Mouse (Mus musculus): Measurements from ENCODE around the gene Cers5. TPM values are rescaled to one million over a fixed set of nuclear protein-coding genes. Genes with fewer than 3 reads are reported as not detected.
A peak's percentile ranks its signal among the peaks of the same experiment; 100 is the strongest.
"Not testable (repeated sequence)": the region's sequence is repeated elsewhere in the genome, so short reads cannot be mapped to it uniquely, and the experiment has no call there.

Cers5 gene
- polyA plus RNA-seq (2015; fragmentation: Nextera tagmentation; extraction: Ambion mirVana), result 91.9 and 95.2 TPM in 2 replicates

- H3K4me2 ChIP-seq (ENCODE audit: low read length), result peak within 1 kb of the TSS; percentile 60
- H3K9me3 ChIP-seq (ENCODE audit: control insufficient read depth, low read length); H3K36me3 ChIP-seq (ENCODE audit: control insufficient read depth, insufficient read depth, low read length); H3K27me3 ChIP-seq (replicated peaks; ENCODE audit: control insufficient read depth, insufficient read depth, low read length); ATAC-seq: not testable (repeated sequence)
- H3K27ac ChIP-seq (ENCODE audit: low read depth, low read length), result peak within 1 kb of the TSS; percentile 94
- peak within 1 kb of the TSS; percentile 97 for H3K9ac ChIP-seq (ENCODE audit: low read depth, low read length)
- peak within 1 kb of the TSS; percentile 87 for H3K4me3 ChIP-seq (ENCODE audit: low read length)
- H3K4me1 ChIP-seq (ENCODE audit: control insufficient read depth, insufficient read depth, low read depth, low read length), result peaks cover 11% of the 10 kb centered on the region
These were observed at the start of gene Cers5 for GRCm38 (mm10) chr15:99772881-99772924. Gene Cers5, minus strand, starts transcription at chr15:99772885.

GRCm38 (mm10) chr15:99819621-99820279, 47.1 kb upstream of the Cers5 start:
- peak overlapping the region; percentile 15; the same call in 1 of the 2 replicates for H3K9ac ChIP-seq (ENCODE audit: low read depth, low read length)
- peak overlapping the region; percentile 11 for H3K4me3 ChIP-seq (ENCODE audit: low read length)
- ATAC-seq, result no peak
- peak overlapping the region; percentile 62 for H3K27ac ChIP-seq (ENCODE audit: low read depth, low read length)
- 52% methylated on average over 14 of the region's 14 CpGs for WGBS
- no peaks in the 10 kb centered on the region for H3K36me3 ChIP-seq (ENCODE audit: control insufficient read depth, insufficient read depth, low read length)
- H3K4me1 ChIP-seq (ENCODE audit: control insufficient read depth, insufficient read depth, low read depth, low read length), result peaks cover 12% of the 10 kb centered on the region
- H3K9me3 ChIP-seq (ENCODE audit: control insufficient read depth, low read length), result no peaks in the 10 kb centered on the region
- H3K27me3 ChIP-seq (replicated peaks; ENCODE audit: control insufficient read depth, insufficient read depth, low read length), result no peaks in the 10 kb centered on the region
- peak overlapping the region; percentile 31 for H3K4me2 ChIP-seq (ENCODE audit: low read length)

GRCm38 (mm10) chr15:99819109-99819440, 46.4 kb upstream of the Cers5 start:
- peak overlapping the region; percentile 21; the same call in 1 of the 2 replicates for H3K9ac ChIP-seq (ENCODE audit: low read depth, low read length)
- WGBS, result 29% methylated on average over 6 of the region's 6 CpGs
- peak; percentile 34; the same call in 1 of the 2 replicates for ATAC-seq

GRCm38 (mm10) chr15:99818321-99819108, 45.8 kb upstream of the Cers5 start:
- peak overlapping the region; percentile 44; the same call in 1 of the 2 replicates for H3K9ac ChIP-seq (ENCODE audit: low read depth, low read length)
- H3K36me3 ChIP-seq (ENCODE audit: control insufficient read depth, insufficient read depth, low read length), result peaks cover under 1% of the 10 kb centered on the region; the same call in 1 of the 2 replicates
- 12% methylated on average over 13 of the region's 13 CpGs for WGBS
- H3K27ac ChIP-seq (ENCODE audit: low read depth, low read length), result peak overlapping the region; percentile 62
- peak overlapping the region; percentile 11 for H3K4me3 ChIP-seq (ENCODE audit: low read length)
- no peaks in the 10 kb centered on the region for H3K27me3 ChIP-seq (replicated peaks; ENCODE audit: control insufficient read depth, insufficient read depth, low read length)
- ATAC-seq, result peak; percentile 79; the same call in 1 of the 2 replicates
- peaks cover 12% of the 10 kb centered on the region for H3K4me1 ChIP-seq (ENCODE audit: control insufficient read depth, insufficient read depth, low read depth, low read length)
- peak overlapping the region; percentile 31 for H3K4me2 ChIP-seq (ENCODE audit: low read length)
- H3K9me3 ChIP-seq (ENCODE audit: control insufficient read depth, low read length), result no peaks in the 10 kb centered on the region

More at GRCm38 (mm10) chr15:99819109-99819440, 46.4 kb upstream of the Cers5 start:
- Histone ChIP-seq H3K9me3 (ENCODE audit: control insufficient read depth, low read length) (no peaks in the 10 kb centered on the region), H3K4me3 (ENCODE audit: low read length) (peak overlapping the region; percentile 11), H3K4me1 (ENCODE audit: control insufficient read depth, insufficient read depth, low read depth, low read length) (peaks cover 12% of the 10 kb centered on the region), H3K27me3 (replicated peaks; ENCODE audit: control insufficient read depth, insufficient read depth, low read length) (no peaks in the 10 kb centered on the region), H3K4me2 (ENCODE audit: low read length) (peak overlapping the region; percentile 31), H3K27ac (ENCODE audit: low read depth, low read length) (peak overlapping the region; percentile 62), H3K36me3 (ENCODE audit: control insufficient read depth, insufficient read depth, low read length) (no peaks in the 10 kb centered on the region)

GRCm38 (mm10) chr15:99817343-99818235, 44.9 kb upstream of the Cers5 start:
- Histone ChIP-seq H3K9me3 (ENCODE audit: control insufficient read depth, low read length) (no peaks in the 10 kb centered on the region), H3K27me3 (replicated peaks; ENCODE audit: control insufficient read depth, insufficient read depth, low read length) (no peaks in the 10 kb centered on the region), H3K4me2 (ENCODE audit: low read length) (peak overlapping the region; percentile 31), H3K9ac (ENCODE audit: low read depth, low read length) (no peak overlapping the region), H3K36me3 (ENCODE audit: control insufficient read depth, insufficient read depth, low read length) (peaks cover 2% of the 10 kb centered on the region; the same call in 1 of the 2 replicates), H3K27ac (ENCODE audit: low read depth, low read length) (peak overlapping the region; percentile 42; the same call in 1 of the 2 replicates), H3K4me1 (ENCODE audit: control insufficient read depth, insufficient read depth, low read depth, low read length) (peaks cover 12% of the 10 kb centered on the region), H3K4me3 (ENCODE audit: low read length) (0 out of 2 replicates have a peak overlapping the region, but pooled peaks have one; percentile 13)
- WGBS, result 34% methylated on average over 8 of the region's 8 CpGs
- no peak for ATAC-seq

- no peaks in the 10 kb centered on the region for H3K9me3 ChIP-seq (ENCODE audit: control insufficient read depth, low read length)
- peaks cover 12% of the 10 kb centered on the region for H3K4me1 ChIP-seq (ENCODE audit: control insufficient read depth, insufficient read depth, low read depth, low read length)
- WGBS, result 93% methylated on average over 4 of the region's 4 CpGs
- no peaks in the 10 kb centered on the region for H3K27me3 ChIP-seq (replicated peaks; ENCODE audit: control insufficient read depth, insufficient read depth, low read length)
- H3K4me3 ChIP-seq (ENCODE audit: low read length), result no peak overlapping the region
- no peak overlapping the region for H3K27ac ChIP-seq (ENCODE audit: low read depth, low read length)
- H3K4me2 ChIP-seq (ENCODE audit: low read length), result no peak overlapping the region
- H3K36me3 ChIP-seq (ENCODE audit: control insufficient read depth, insufficient read depth, low read length), result peaks cover 2% of the 10 kb centered on the region; the same call in 1 of the 2 replicates
- no peak for ATAC-seq
- H3K9ac ChIP-seq (ENCODE audit: low read depth, low read length), result no peak overlapping the region
These were observed 43.3 kb upstream of the Cers5 start for GRCm38 (mm10) chr15:99815999-99816398.

- no peak overlapping the region for H3K4me2 ChIP-seq (ENCODE audit: low read length)
- H3K9ac ChIP-seq (ENCODE audit: low read depth, low read length), result no peak overlapping the region
- peaks cover 2% of the 10 kb centered on the region; the same call in 1 of the 2 replicates for H3K36me3 ChIP-seq (ENCODE audit: control insufficient read depth, insufficient read depth, low read length)
- H3K9me3 ChIP-seq (ENCODE audit: control insufficient read depth, low read length), result no peaks in the 10 kb centered on the region
- peaks cover 12% of the 10 kb centered on the region for H3K4me1 ChIP-seq (ENCODE audit: control insufficient read depth, insufficient read depth, low read depth, low read length)
- no peak for ATAC-seq
- H3K4me3 ChIP-seq (ENCODE audit: low read length), result no peak overlapping the region
- 89% methylated on average over 24 of the region's 24 CpGs for WGBS
- no peak overlapping the region for H3K27ac ChIP-seq (ENCODE audit: low read depth, low read length)
- no peaks in the 10 kb centered on the region for H3K27me3 ChIP-seq (replicated peaks; ENCODE audit: control insufficient read depth, insufficient read depth, low read length)
These were observed 42.0 kb upstream of the Cers5 start for GRCm38 (mm10) chr15:99814554-99815260.

- 96% methylated on average over 6 of the region's 6 CpGs for WGBS
- H3K36me3 ChIP-seq (ENCODE audit: control insufficient read depth, insufficient read depth, low read length), result peaks cover 2% of the 10 kb centered on the region; the same call in 1 of the 2 replicates
- no peak overlapping the region for H3K4me3 ChIP-seq (ENCODE audit: low read length)
- no peak overlapping the region for H3K9ac ChIP-seq (ENCODE audit: low read depth, low read length)
- H3K9me3 ChIP-seq (ENCODE audit: control insufficient read depth, low read length), result no peaks in the 10 kb centered on the region
- H3K27me3 ChIP-seq (replicated peaks; ENCODE audit: control insufficient read depth, insufficient read depth, low read length), result no peaks in the 10 kb centered on the region
- ATAC-seq, result no peak
- H3K4me2 ChIP-seq (ENCODE audit: low read length), result no peak overlapping the region
- H3K27ac ChIP-seq (ENCODE audit: low read depth, low read length), result no peak overlapping the region
- H3K4me1 ChIP-seq (ENCODE audit: control insufficient read depth, insufficient read depth, low read depth, low read length), result peaks cover 5% of the 10 kb centered on the region
These were observed 41.0 kb upstream of the Cers5 start for GRCm38 (mm10) chr15:99813639-99814038.
